Mouse (Mus musculus) c-Kit-negative CD71-positive TER-119-positive erythroid progenitor cells, embryonic 14.5 days (primary cell): ENCODE results near the gene Gdnf.

Experiments used
- DNase-seq: peaks from one replicate; pipeline ENCODE4 v3.0.0-alpha.2; 2013; ENCODE audit warnings: low read depth, low spot score

The Gdnf gene

GRCm38 (mm10) chr15:7810556-7811252, at the start of gene Gdnf:
TSS of gene Gdnf (plus strand) at chr15:7810846.
- DNase-seq = no peak

DNA sequence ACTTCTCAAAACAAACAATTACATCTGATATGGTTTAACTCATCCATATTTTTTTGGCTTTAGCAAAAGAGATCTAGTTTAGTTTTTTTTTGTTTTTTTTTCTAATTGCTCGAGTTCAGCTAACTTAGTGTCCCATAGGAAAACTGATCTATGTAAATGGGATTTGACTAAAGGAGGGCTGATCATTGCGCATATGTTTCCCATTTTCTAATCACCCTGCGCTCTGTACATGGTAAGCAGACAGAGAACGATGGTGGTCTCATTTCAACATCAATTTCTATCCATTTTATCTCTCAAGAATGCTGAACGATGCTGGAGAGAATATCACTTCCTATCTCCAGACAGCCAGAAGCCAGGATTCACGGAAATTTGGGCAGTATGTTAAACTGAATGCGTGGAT, 43.5 kb upstream of the Gdnf start:
- no peak for DNase-seq

GRCm38 (mm10) chr15:7772983-7773382, 37.7 kb upstream of the Gdnf start:
- no peak for DNase-seq

- DNase-seq = no peak
These were observed 29.1 kb upstream of the Gdnf start for GRCm38 (mm10) chr15:7781517-7781916.

- no peak for DNase-seq
These were observed 730 bp upstream of the Gdnf start for GRCm38 (mm10) chr15:7809841-7810391.

DNA sequence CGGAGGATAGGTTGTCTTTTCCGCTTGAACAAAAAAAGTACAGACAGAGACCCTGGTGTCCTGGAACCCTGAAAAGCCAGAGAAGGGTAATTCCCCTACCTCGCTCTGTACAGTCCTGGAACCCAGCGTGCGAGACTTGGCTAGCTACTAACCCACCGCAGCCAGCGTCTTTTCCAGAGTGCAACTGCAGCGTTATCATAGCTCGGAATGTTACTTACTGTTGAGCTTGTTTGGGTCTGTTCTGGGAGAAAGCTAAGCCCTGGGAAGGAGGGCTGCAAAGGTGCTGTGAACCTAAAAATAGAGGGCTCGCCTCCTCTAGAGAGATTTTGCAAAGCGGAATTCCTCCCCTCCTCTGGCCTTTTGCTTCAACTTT, 593 bp downstream of the Gdnf start:
- no peak for DNase-seq

- no peak for DNase-seq
These were observed 1.4 kb downstream of the Gdnf start for GRCm38 (mm10) chr15:7811856-7812733.

GRCm38 (mm10) chr15:7812872-7813530, 2.4 kb downstream of the Gdnf start:
- no peak for DNase-seq

- no peak for DNase-seq
These were observed 3.1 kb downstream of the Gdnf start for GRCm38 (mm10) chr15:7813531-7814370.

DNA sequence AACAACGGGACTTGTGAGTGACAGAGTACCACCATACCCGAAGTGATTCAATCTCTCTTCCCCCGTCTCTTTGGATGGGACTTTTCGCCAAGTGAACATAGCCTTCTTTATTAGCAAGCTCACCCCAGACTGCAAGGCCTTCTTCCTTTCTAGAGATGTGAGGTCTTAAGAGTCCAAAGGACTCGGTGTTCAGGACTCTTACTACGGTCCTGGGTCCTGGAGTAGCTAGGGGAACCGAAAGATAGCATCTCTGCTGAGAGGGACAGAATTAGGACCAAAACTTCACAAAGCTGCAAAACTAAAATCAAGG, 3.7 kb downstream of the Gdnf start:
- no peak for DNase-seq

DNA sequence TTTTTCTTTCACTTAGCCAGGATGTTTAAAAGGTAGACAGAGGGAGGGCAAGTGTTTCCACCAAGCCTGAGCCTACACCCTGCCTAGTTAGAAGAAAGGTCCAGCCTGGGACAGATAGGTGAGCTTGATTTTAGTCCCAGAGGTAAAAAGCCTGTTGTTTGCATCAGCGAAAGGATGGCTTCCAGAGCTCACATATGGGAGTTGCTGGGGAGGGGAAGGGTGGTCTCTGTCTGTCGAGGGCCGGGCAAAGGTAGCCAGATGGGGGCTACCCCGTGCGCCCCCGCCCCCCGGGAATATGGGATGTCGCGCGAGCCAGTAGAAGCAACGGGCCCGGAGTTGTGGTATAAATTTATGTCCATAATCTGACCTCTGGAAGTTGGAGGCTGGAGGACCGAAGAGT, 4.3 kb downstream of the Gdnf start:
- no peak for DNase-seq

DNA sequence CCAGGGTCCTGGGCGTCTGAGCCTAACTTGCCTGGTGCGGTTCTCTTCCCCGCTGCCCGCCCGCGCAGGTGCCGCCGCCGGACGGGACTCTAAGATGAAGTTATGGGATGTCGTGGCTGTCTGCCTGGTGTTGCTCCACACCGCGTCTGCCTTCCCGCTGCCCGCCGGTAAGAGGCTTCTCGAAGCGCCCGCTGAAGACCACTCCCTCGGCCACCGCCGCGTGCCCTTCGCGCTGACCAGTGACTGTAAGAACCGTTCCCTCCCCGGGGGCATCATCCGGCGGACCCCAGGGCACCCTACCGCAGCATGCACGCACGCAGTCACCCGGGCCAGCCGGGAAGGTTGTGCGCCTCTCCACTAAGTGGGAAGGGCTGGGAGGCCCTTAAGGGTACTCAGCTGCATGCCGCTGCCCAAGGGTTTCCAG, 4.9 kb downstream of the Gdnf start:
- no peak for DNase-seq

GRCm38 (mm10) chr15:7823886-7824285, 13.2 kb downstream of the Gdnf start:
- DNase-seq = no peak

GRCm38 (mm10) chr15:7825530-7825929, 14.9 kb downstream of the Gdnf start:
- DNase-seq = no peak

GRCm38 (mm10) chr15:7835404-7835803, 24.8 kb downstream of the Gdnf start:
- DNase-seq = no peak

- no peak for DNase-seq
These were observed 27.6 kb downstream of the Gdnf start for GRCm38 (mm10) chr15:7838060-7838920.

DNA sequence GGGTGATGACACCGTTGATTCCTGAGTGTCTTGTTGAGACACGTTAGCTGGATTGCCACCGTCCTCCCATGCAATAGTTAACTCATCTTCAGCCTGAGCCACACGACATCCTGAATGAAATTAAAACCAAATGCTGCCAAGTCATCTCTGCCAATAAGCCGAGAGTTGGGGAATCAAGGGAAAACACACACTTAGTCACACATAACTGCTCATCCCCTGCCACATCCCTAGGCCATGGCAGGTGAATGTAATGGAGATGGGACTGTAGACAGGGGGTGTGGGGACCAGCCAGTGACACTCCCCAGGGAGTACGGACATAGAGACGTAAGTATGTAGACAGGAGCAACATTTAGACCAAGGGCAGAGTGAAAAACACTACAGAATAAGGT, 28.3 kb downstream of the Gdnf start:
- DNase-seq = no peak

GRCm38 (mm10) chr15:7841664-7842063, 31.0 kb downstream of the Gdnf start:
- no peak for DNase-seq

DNA sequence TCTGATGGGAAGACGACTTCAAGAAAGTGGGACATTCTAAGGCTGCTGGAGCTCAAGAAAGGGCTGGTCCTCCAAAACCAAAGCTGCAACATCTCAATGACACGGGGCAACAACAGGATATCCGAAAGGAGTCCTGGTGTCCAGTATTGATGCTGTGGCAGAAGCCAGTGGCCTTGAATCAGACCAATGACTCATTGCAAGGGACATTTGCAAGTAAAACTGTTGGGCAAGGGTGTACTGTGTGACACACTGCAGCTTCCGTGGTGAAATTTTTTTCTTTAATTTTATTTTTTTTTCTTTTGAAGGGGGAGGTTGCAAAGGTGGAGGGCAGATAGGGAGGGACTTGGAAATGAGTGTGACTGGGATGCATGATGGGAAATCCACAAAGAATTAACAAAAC, 31.8 kb downstream of the Gdnf start:
- DNase-seq = no peak

- DNase-seq = no peak
These were observed 46.8 kb downstream of the Gdnf start for GRCm38 (mm10) chr15:7857418-7857817.

DNA sequence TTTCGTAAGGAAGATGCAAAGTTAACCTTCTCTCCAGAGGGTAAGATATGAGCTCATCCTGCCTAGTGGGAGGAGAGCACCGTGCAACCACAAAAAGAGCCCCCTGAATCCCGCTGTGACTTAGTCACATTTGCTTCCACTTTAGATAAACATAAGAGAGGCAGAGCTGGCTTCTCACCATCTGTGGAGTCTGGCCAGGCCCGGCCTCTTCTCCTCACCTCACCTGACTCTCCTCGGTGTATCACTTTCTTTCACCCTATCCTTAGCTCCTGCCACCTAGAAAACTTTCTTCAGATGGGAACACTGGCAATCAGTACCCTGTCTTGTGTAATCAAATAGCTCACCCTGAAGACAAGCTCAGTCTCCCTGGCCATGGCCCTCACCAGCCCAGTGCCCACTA, 48.2 kb downstream of the Gdnf start:
- no peak for DNase-seq
